Mouse (Mus musculus) megakaryocyte, embryonic 14.5 days (primary cell): Measurements from ENCODE around the gene Gm11562.

Source experiments
- FLI1 ChIP-seq: IDR thresholded peaks from 2 replicates; pipeline ENCODE4 v1.6.1; 2012; ENCODE audit warnings: low read length, inconsistent platforms, mixed read lengths
- GATA1 ChIP-seq: IDR thresholded peaks from 3 replicates; pipeline ENCODE4 v1.6.1; 2012; ENCODE audit warnings: mixed read lengths, low read length, inconsistent platforms, borderline replicate concordance

DNA sequence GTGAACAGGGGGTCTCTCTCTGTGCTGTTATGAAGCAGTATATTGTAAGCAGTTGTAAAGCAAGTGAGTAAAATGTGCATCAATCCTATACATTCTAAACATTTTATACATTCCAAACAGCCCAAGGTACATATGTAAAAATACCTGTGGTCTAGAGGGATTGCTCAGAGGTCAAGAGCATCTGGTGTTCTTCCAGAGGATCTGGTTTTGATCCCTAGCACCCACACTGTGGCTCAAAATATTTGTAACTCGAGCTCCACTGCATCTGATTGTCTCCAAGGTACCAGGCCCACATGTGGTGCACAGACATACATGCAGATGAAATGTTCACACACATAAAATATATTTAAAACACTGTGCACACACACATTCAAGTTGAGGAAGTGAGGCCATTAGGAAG is 20.7 kb upstream of the Gm11562 start:
- TF ChIP-seq GATA1 (no peak), FLI1 (no peak)
